ENCODE assay signal across 15 mouse cellular contexts in the genomic region with DNA sequence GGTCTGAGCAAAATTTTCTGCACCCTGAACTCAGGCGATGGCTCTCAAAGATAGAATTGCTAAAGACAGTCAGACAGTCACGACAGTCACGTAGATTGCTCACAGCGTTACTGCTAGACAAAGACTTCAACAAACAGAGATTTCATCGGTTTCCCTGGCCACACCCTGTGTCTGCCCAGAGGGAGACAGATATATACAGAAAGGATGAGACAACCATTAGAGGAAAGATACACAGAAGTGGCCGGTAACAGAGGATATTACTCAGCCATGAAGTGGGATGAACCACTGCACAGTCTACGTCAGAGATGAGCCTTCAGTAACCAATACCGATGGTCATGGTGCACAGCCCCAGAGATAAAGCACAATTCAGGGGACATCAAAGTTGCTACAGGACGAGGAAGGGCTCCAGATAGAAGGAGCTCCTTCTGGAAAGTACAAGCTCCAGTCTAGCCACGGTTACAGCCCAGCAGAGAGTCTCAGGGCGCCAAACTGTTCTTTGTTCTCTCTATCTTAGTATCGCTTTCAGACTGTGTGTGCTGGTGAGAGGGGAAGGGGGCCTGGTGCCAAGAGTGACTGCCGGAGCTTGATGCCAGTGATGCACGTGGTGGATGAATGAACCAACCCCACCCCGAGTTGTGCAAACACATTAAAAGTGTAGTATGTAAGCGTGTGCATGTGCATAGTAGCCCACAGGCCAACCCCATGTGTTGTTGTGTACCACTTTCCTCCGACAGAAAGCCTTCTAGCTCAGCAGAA.
A peak's percentile ranks its signal among the peaks of the same experiment; 100 is the strongest.
DNase-seq lines count a peak whose midpoint lies in the region; TF ChIP-seq lines count a peak whose summit lies in the region.
"Had no signal": no experiment of that assay in that cellular context is flagged by ENCODE, and none has a peak within 500 bp of the region (broad histone marks: within the 10 kb centered on the region; RNA-seq: fewer than 3 reads in every experiment).

No protein-coding gene starts in this region.

- TF ChIP-seq POLR2A in brain, embryonic 14.5 days (IDR thresholded peaks at IDR 0.05; ENCODE audit: borderline replicate concordance, extremely low read depth, insufficient read depth, insufficient read length, poor library complexity, severe bottlenecking): no peak

- DNase-seq in NIH3T3 (ENCODE audit: low read depth): peak; percentile 19
- peak; percentile 8 for DNase-seq in brain, embryonic 14.5 days (ENCODE audit: low read depth)
- DNase-seq in lung, postnatal 14 days: peak; percentile 63
- DNase-seq in lung, postnatal 4 days: peak; percentile 40 to 68
- no peak for DNase-seq in spleen, postnatal 36 days (ENCODE audit: low spot score in 2 of 2)
- DNase-seq in Muller cell, postnatal 12 days (ENCODE audit: inconsistent ontology term): no peak
- DNase-seq: adrenal gland, adult 2 months; adrenal gland, postnatal 14 days; cerebellum, adult 11-12 months; cerebellum, adult 8-10 months; cerebellum, postnatal 36 days; embryo, embryonic 11 days; gastrocnemius, postnatal 25 days; heart, adult 2 months; heart, postnatal 4 days had no signal

- no peak for TF ChIP-seq CTCF in brain, embryonic 14.5 days (IDR thresholded peaks at IDR 0.05; ENCODE audit: borderline replicate concordance, extremely low read depth, insufficient read depth, insufficient read length)

Comparison
In these comparisons a context has a peak if more than half of its experiments do, and no peak if none do; other contexts are left out.
1. DNase-seq: peak in NIH3T3 (single experiment), brain, embryonic 14.5 days (single experiment), lung, postnatal 14 days (single experiment) and lung, postnatal 4 days (2 of 2); none in spleen, postnatal 36 days (0 of 2) and Muller cell, postnatal 12 days (single experiment).